Mouse (Mus musculus) lung, postnatal 36 days (tissue): ENCODE data around the gene Gm4869.

Source experiments
- DNase-seq: peaks from one replicate; pipeline ENCODE4 v3.0.0; 2022; ENCODE audit warnings: mixed read lengths

The Gm4869 gene

GRCm38 (mm10) chr5:140472336-140472735 is 26.9 kb downstream of the Gm4869 start:
- no peak for DNase-seq

- no peak for DNase-seq
Measured at GRCm38 (mm10) chr5:140481458-140481857, 36.0 kb downstream of the Gm4869 start.

DNA sequence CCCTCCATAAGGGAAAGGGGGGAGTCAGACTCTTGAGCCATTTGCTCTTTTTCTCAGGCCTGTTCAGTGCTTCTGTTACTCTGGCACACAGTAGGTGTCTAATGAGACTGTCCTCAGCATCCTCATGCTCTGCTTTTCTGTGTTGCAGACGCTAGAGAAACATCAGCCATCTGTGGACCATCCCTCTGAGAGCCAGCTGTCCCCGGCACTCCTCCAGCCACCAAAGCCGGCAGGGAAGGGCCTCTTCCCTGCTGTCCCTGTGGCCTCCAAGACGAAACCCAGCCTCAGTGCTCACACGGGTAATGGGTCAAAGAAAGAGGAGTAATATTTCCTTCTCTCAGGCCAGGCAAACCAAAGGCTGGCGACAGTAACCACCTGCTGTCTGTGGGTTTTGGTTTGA is 45.7 kb downstream of the Gm4869 start:
- no peak for DNase-seq

GRCm38 (mm10) chr5:140492684-140493233 is 47.3 kb downstream of the Gm4869 start:
- no peak for DNase-seq

DNA sequence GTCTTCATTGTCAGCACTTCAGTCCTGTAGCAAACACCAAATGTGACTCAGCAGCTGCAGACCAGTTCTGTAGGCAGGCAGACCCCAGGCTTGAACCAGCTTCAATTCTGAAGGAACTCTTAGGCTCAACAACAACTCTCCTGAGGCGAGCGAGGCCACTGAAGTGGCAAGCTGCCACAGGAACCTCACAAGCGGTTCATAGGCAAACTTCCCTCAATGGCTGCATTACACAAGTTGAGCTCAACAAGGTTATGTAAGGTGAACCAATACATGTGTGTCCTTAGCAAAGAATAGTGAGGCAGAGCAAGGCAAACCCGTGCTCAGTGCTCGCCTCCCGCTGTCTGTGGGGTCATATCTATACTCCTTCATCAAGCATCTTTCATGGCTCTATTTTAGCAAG is 52.7 kb downstream of the Gm4869 start:
- peak; percentile 62 for DNase-seq

- DNase-seq = peak; percentile 67
Measured at GRCm38 (mm10) chr5:140500736-140501135, 55.3 kb downstream of the Gm4869 start.

DNA sequence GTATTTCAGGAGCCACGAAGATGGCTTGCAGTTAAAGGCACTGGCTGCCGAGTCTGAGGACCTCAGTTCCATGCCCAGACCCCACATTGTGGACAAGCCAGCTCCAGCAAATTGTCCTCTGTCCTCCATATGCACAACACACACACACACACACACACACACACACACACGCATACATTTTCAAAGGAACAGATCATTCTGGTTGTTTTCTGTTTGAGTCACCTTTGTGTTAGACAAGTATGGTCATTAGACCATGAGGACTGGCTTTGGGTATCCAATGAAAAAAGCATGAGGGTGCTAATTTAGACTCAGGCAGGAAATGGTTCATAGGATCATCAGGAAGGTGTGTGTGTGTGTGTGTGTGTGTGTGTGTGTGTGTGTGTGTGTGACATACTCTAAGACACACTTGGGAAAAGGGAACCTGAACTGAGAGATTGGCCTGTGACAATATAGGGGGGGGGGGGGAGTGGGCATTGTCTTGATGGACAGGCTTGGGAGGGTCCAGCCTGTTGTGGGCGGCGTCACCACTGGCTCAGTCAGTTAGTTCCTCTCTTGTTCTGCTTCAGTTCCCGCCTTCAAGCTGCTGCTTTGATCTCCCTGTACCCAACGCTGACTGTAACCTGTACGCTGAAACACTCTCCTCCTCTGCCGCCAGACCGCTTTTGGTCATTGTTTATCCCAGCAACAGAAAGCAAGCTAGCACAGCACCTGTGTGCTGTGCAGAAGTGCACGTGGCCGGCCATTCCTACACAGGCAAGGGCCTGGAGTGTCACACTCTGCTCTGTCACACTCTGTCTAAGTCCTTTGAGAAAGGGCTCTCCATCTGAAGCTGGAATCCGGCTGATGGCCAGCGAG is 56.8 kb downstream of the Gm4869 start:
- DNase-seq = peak; percentile 59

GRCm38 (mm10) chr5:140502925-140503324 is 57.5 kb downstream of the Gm4869 start:
- DNase-seq = peak; percentile 91

DNA sequence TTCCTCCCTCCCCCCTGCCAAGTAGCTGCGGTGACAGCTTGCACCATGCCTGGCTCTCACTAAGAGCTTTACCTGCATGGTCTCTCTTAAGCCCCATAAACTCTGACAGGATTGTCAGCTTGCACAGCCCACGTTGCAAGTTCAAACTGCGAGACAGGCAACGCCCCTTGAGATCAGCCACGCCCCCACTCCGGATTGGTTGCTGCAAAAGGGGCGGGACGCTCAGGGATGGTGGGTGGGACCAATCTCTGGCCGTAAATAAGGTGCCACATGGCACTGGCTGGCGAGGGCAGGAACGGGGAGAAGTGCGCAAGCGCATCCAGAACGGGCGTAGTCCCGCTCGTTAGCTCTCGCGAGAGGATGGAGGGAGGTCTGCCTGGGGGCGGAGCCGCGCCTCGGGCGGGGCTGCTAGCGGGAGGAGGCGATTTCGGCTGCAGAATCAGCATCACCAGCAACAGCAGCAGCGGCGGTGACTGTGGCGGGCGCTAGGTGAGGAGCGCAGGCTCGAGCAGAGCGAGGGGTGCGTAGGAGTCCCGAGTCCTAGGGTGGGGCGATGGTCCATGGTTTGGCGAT is 59.8 kb downstream of the Gm4869 start, which contains the start of gene Chst12:
Gene Chst12, plus strand, starts transcription at position 343 of the 573 bp plus-strand sequence.
- DNase-seq = peak; percentile 99

- peak; percentile 44 for DNase-seq
Measured at GRCm38 (mm10) chr5:140506096-140506794, 60.8 kb downstream of the Gm4869 start.

- DNase-seq = peak; percentile 59
Measured at GRCm38 (mm10) chr5:140507466-140508208, 62.2 kb downstream of the Gm4869 start.

DNA sequence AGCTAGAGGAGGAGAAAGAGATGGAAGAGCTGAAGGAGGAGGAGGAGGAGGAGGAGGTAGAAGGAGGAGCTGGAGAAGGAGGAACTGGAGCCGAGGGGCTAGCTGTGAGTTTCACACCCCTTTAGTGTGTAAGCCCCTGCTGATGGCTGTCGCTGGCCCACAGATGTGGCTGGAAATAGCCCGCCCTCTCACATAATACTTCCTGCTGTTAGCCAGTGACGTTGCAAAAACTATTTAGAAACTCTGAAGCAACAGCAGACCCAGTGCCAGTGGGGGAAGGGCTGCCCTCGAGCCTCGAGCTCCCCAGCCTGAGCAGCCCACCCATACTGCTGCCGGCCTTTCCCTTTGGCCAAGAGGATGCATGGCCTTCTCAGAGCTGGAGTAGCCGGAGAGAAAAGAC is 63.2 kb downstream of the Gm4869 start:
- DNase-seq = peak; percentile 67

GRCm38 (mm10) chr5:140509204-140509603 is 63.8 kb downstream of the Gm4869 start:
- no peak for DNase-seq

- DNase-seq = no peak
Measured at GRCm38 (mm10) chr5:140510012-140511000, 64.9 kb downstream of the Gm4869 start.

DNA sequence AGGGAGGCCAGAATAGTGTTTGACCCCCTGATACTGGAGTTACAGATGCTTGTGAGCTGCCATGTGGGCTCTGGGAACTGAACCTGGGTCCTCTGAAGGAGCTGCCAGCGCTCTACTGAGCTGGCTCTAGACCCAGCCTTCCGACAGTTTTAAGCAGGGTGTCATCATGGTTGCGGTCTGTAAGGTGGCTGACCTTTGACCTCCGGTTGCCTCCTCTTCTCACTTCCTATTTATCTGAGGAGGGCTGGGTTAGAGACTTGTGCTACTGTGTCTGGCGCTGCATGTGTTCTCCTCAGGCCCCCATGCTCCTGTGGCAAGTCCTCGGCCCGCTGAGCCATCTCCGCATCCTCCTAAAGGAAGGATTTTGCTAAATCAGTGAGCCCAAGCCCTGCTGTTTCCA is 68.5 kb downstream of the Gm4869 start:
- peak; percentile 65 for DNase-seq

- DNase-seq = no peak
Measured at GRCm38 (mm10) chr5:140514799-140515486, 69.5 kb downstream of the Gm4869 start.

- DNase-seq = no peak
Measured at GRCm38 (mm10) chr5:140517159-140517920, 71.9 kb downstream of the Gm4869 start.

DNA sequence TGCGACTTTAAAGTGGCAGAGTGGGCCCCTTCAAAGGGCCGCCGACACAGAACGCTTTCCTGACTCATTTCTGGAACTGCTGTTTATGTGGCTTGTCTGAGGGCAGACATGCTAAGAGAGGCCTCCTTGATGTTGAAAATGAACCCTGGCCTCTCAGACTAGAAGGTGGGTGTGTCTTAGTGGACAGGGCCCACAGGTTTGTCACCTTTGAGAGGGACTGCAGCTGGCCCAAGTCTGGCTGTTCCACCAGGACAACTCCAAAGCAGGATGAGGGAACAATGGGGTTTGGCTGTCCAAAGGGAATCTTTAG is 72.4 kb downstream of the Gm4869 start:
- no peak for DNase-seq

DNA sequence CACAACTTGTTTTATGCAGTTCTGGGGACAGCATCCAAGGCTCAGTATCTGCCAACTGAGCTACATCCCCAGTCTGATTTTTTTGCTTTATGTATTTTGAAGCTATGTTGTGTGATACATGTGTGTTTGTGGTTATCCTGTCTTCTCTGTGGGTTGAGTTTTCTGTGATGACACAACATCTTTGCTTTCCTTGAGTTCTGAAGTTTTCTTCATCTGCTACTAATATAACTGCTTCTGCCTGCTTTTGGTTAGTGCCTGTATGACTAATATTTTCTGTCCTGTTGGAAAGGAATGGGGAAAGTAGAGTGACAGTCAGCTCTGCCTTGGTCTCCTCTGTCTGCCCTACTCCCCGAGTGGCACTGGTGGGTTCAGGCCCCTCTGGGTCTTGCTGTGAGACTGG is 75.8 kb downstream of the Gm4869 start:
- DNase-seq = no peak

DNA sequence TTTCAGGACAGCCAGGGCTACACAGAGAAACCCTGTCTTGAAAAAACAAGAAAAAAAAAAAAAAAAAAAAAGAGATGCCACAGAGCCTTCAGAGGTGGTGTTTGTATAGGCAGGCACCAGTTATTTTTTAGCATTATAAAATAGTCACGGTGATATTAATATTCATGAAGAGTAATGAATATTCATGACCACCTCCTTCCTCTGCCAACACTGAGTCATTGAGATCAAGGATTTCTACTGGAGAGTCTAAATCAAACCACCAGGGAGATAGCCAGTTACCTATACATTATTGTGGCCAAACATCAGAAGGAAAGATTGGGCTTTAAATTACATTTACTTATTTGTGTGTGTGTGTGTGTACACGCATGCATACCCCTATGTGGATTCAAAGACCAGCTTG is 81.3 kb downstream of the Gm4869 start:
- DNase-seq = no peak
